Mouse (Mus musculus) embryonic facial prominence, embryonic 11.5 days (tissue): Measurements from ENCODE around the gene Galnt10. TPM values are rescaled to one million over a fixed set of nuclear protein-coding genes. Genes with fewer than 3 reads are reported as not detected.

Experiments
- ATAC-seq: fragments of 200-750 bp; cut with Nextera tagmentation; replicated peaks from 2 replicates; pipeline ENCODE4 v1.8.0; 2017; ENCODE audit warnings: low read depth; ENCODE audit not compliant: insufficient number of reproducible peaks, low FRiP score, low TSS enrichment
- DNase-seq: peaks from one replicate; pipeline ENCODE4 v3.0.0-alpha.2; 2015; ENCODE audit warnings: low spot score
- H3K27ac ChIP-seq: fragments of 300-500 bp; sonication (generic); replicated peaks from 2 replicates; pipeline ENCODE4 v1.5.1; 2014; ENCODE audit warnings: mild to moderate bottlenecking, low read depth, low read length, control low read depth
- H3K27me3 ChIP-seq: fragments of 300-500 bp; sonication (generic); 2 replicates; pipeline ENCODE4 v1.6.1; 2014; ENCODE audit warnings: mild to moderate bottlenecking, low read length, moderate library complexity, mixed read lengths; ENCODE audit not compliant: control insufficient read depth, insufficient read depth
- H3K36me3 ChIP-seq: fragments of 300-500 bp; sonication (generic); replicated peaks from 2 replicates; pipeline ENCODE4 v1.6.1; 2014; ENCODE audit warnings: low read depth, mild to moderate bottlenecking, low read length, moderate library complexity, mixed read lengths; ENCODE audit not compliant: control insufficient read depth, insufficient read depth
- H3K4me1 ChIP-seq: fragments of 300-500 bp; sonication (generic); 2 replicates; pipeline ENCODE4 v1.6.1; 2014; ENCODE audit warnings: low read length, mixed read lengths; ENCODE audit not compliant: control insufficient read depth, insufficient read depth
- H3K4me2 ChIP-seq: fragments of 300-500 bp; sonication (generic); 2 replicates; pipeline ENCODE4 v1.6.1; 2014; ENCODE audit warnings: low read depth, mild to moderate bottlenecking, control low read depth, low read length, moderate library complexity
- H3K4me3 ChIP-seq: fragments of 300-500 bp; sonication (generic); 2 replicates; pipeline ENCODE4 v1.5.1; 2014; ENCODE audit warnings: low read depth, low read length, control low read depth
- H3K9ac ChIP-seq: fragments of 300-500 bp; sonication (generic); replicated peaks from 2 replicates; pipeline ENCODE4 v1.6.1; 2014; ENCODE audit warnings: mild to moderate bottlenecking, control low read depth, low read length
- H3K9me3 ChIP-seq: fragments of 300-500 bp; sonication (generic); replicated peaks from 2 replicates; pipeline ENCODE4 v1.6.1; 2016; ENCODE audit warnings: mild to moderate bottlenecking, low read length, inconsistent platforms, mixed read lengths; ENCODE audit not compliant: control insufficient read depth
- WGBS: fragments of 180-500 bp; shearing (Covaris S2); extraction: QIAGEN DNeasy Blood & Tissue Kit; methylation state at CpG from one replicate; pipeline ENCODE4 v1.1.7; 2014; 5-methylcytosine and 5-hydroxymethylcytosine counted together
- polyA plus RNA-seq: library from polyadenylated mRNA; unstranded; fragments of >200 nt; fragmentation: Nextera tagmentation; extraction: Ambion mirVana; gene quantifications from 2 replicates; pipeline ENCODE4 v1.2.1, GENCODE M21; 2014

Galnt10 gene
- polyA plus RNA-seq, 1 experiment from 2014 or later = 12.4 TPM

GRCm38 (mm10) chr11:57686797-57687196 is 41.6 kb downstream of the Galnt10 start:
- no peak overlapping the region for H3K4me3 ChIP-seq
- no peaks in the 10 kb centered on the region for H3K36me3 ChIP-seq
- no peak overlapping the region for H3K4me2 ChIP-seq
- H3K9me3 ChIP-seq = no peaks in the 10 kb centered on the region
- no peak overlapping the region for H3K9ac ChIP-seq
- ATAC-seq (no peak), DNase-seq (no peak)
- H3K27me3 ChIP-seq = no peaks in the 10 kb centered on the region
- WGBS = 85% methylated on average over 12 of the region's 12 CpGs
- no peaks in the 10 kb centered on the region for H3K4me1 ChIP-seq
- H3K27ac ChIP-seq = no peak overlapping the region

GRCm38 (mm10) chr11:57687258-57687657 is 42.0 kb downstream of the Galnt10 start:
- 90% methylated on average over 9 of the region's 9 CpGs for WGBS
- Histone ChIP-seq H3K4me3 (no peak overlapping the region), H3K9ac (no peak overlapping the region), H3K27ac (no peak overlapping the region), H3K36me3 (no peaks in the 10 kb centered on the region), H3K4me2 (no peak overlapping the region), H3K9me3 (no peaks in the 10 kb centered on the region), H3K4me1 (no peaks in the 10 kb centered on the region), H3K27me3 (no peaks in the 10 kb centered on the region)
- DNase-seq (no peak), ATAC-seq (no peak)

GRCm38 (mm10) chr11:57688179-57688929 is 43.1 kb downstream of the Galnt10 start:
- Histone ChIP-seq H3K9ac (no peak overlapping the region), H3K27me3 (no peaks in the 10 kb centered on the region), H3K27ac (no peak overlapping the region), H3K4me3 (no peak overlapping the region), H3K36me3 (no peaks in the 10 kb centered on the region), H3K9me3 (no peaks in the 10 kb centered on the region), H3K4me2 (no peak overlapping the region), H3K4me1 (no peaks in the 10 kb centered on the region)
- WGBS = 79% methylated on average over 14 of the region's 14 CpGs
- DNase-seq = no peak
- no peak for ATAC-seq

GRCm38 (mm10) chr11:57689811-57690210 is 44.6 kb downstream of the Galnt10 start:
- 72% methylated on average over 6 of the region's 6 CpGs for WGBS
- no peak overlapping the region for H3K4me3 ChIP-seq
- no peaks in the 10 kb centered on the region for H3K9me3 ChIP-seq
- ATAC-seq (no peak), DNase-seq (no peak)
- no peak overlapping the region for H3K9ac ChIP-seq
- H3K4me1 ChIP-seq = no peaks in the 10 kb centered on the region
- H3K27me3 ChIP-seq = no peaks in the 10 kb centered on the region
- H3K4me2 ChIP-seq = no peak overlapping the region
- no peak overlapping the region for H3K27ac ChIP-seq
- H3K36me3 ChIP-seq = no peaks in the 10 kb centered on the region

- Histone ChIP-seq H3K27me3 (no peaks in the 10 kb centered on the region), H3K27ac (no peak overlapping the region), H3K4me3 (no peak overlapping the region), H3K4me1 (no peaks in the 10 kb centered on the region), H3K36me3 (no peaks in the 10 kb centered on the region), H3K4me2 (no peak overlapping the region), H3K9me3 (no peaks in the 10 kb centered on the region), H3K9ac (no peak overlapping the region)
- DNase-seq = no peak
- ATAC-seq = no peak
- WGBS = 85% methylated on average over 5 of the region's 5 CpGs
Measured at GRCm38 (mm10) chr11:57690836-57691235, 45.6 kb downstream of the Galnt10 start.

- ATAC-seq (no peak), DNase-seq (no peak)
- H3K4me1 ChIP-seq = no peaks in the 10 kb centered on the region
- no peaks in the 10 kb centered on the region for H3K36me3 ChIP-seq
- no peak overlapping the region for H3K4me2 ChIP-seq
- no peaks in the 10 kb centered on the region for H3K27me3 ChIP-seq
- no peaks in the 10 kb centered on the region for H3K9me3 ChIP-seq
- no peak overlapping the region for H3K27ac ChIP-seq
- no peak overlapping the region for H3K4me3 ChIP-seq
- no peak overlapping the region for H3K9ac ChIP-seq
- 55% methylated on average over 6 of the region's 6 CpGs for WGBS
Measured at GRCm38 (mm10) chr11:57691939-57692338, 46.7 kb downstream of the Galnt10 start.

GRCm38 (mm10) chr11:57692726-57693125 is 47.5 kb downstream of the Galnt10 start:
- H3K27ac ChIP-seq = no peak overlapping the region
- no peaks in the 10 kb centered on the region for H3K9me3 ChIP-seq
- ATAC-seq (no peak), DNase-seq (no peak)
- no peaks in the 10 kb centered on the region for H3K4me1 ChIP-seq
- H3K9ac ChIP-seq = no peak overlapping the region
- H3K36me3 ChIP-seq = no peaks in the 10 kb centered on the region
- WGBS = 80% methylated on average over 7 of the region's 7 CpGs
- no peak overlapping the region for H3K4me2 ChIP-seq
- H3K4me3 ChIP-seq = no peak overlapping the region
- H3K27me3 ChIP-seq = no peaks in the 10 kb centered on the region

GRCm38 (mm10) chr11:57694486-57694885 is 49.2 kb downstream of the Galnt10 start:
- Histone ChIP-seq H3K9ac (no peak overlapping the region), H3K27me3 (no peaks in the 10 kb centered on the region), H3K4me2 (no peak overlapping the region), H3K9me3 (no peaks in the 10 kb centered on the region), H3K27ac (no peak overlapping the region), H3K4me3 (no peak overlapping the region), H3K36me3 (no peaks in the 10 kb centered on the region), H3K4me1 (no peaks in the 10 kb centered on the region)
- WGBS = 91% methylated on average over 6 of the region's 6 CpGs
- ATAC-seq = no peak
- DNase-seq = no peak
